Mouse (Mus musculus) Patski (cell line): ENCODE results near the gene Ajuba. TPM values are rescaled to one million over a fixed set of nuclear protein-coding genes. Genes with fewer than 3 reads are reported as not detected.

Source experiments
- ATAC-seq: fragments of 100-300 bp; one replicate; pipeline ENCODE4 v1.8.0; 2021
- CTCF ChIA-PET: fragments of 350-600 bp; sonication (Branson Sonifier 250); formaldehyde crosslinking; loops from one replicate; lab custom pipeline; 2022; ENCODE audit warnings: inconsistent platforms; lab: Charles Lee
- POLR2A ChIA-PET: fragments of 350-600 bp; sonication (Branson Sonifier 250); formaldehyde crosslinking; loops from one replicate; lab custom pipeline; 2022; ENCODE audit warnings: antibody characterized with exemption, inconsistent platforms; lab: Charles Lee
- DNase-seq: peaks from one replicate; pipeline ENCODE4 v3.0.0-alpha.2; 2011; ENCODE audit warnings: low read depth, low spot score
- H3K27me3 ChIP-seq: fragments of 371-371 bp; one replicate; pipeline ENCODE4 v1.5.1; 2021
- CTCF ChIP-seq: fragments of 100-300 bp; IDR thresholded peaks from one replicate; pipeline ENCODE4 v1.5.1; 2021
- in situ Hi-C: fragments of 300-500 bp; cut with MboI; formaldehyde crosslinking; loops from 3 replicates; pipeline ENCODE4 v1.11.1; 2018; ENCODE audit warnings: low pct_unique_long_range_greater_than_20kb, mixed read lengths
- polyA plus RNA-seq: library from polyadenylated mRNA; unstranded; gene quantifications from one replicate; pipeline ENCODE4 v1.2.3, GENCODE M21; 2021

Gene Ajuba
- polyA plus RNA-seq, 1 experiment from 2014 or later, result 91.9 TPM

DNA sequence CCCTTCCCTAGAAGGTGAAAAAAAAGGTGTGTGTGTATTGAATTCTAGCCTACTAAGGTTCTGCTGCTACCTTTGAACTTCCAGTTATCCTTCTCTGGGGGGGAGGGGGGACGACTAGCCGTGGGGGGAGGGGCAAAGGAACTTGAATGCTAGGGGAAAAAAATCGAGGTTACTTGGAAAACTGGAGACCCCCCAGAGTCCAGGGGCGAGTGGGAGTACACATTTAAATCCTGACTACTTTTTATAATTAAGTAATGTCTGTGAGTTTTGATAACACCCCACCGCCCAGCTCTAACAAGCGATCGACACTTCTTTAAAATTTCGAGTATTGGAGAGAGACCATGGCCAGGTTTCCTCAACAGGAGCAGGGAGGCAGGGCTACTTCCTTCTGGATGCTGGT, 2.3 kb downstream of the Ajuba start:
- ChIA-PET CTCF (interaction anchor here (1.4 kb wide), 1 partner anchor 47 kb away, joined by 5 read pairs; no protein-coding TSS in a partner anchor), POLR2A (no interaction called here)
- in situ Hi-C loops, result loop anchor here (10.0 kb wide), 1 partner anchor 350 kb away; no protein-coding TSS in a partner anchor
- no peak for TF ChIP-seq CTCF
- no peaks in the 10 kb centered on the region for H3K27me3 ChIP-seq
- ATAC-seq (no peak), DNase-seq (no peak)

DNA sequence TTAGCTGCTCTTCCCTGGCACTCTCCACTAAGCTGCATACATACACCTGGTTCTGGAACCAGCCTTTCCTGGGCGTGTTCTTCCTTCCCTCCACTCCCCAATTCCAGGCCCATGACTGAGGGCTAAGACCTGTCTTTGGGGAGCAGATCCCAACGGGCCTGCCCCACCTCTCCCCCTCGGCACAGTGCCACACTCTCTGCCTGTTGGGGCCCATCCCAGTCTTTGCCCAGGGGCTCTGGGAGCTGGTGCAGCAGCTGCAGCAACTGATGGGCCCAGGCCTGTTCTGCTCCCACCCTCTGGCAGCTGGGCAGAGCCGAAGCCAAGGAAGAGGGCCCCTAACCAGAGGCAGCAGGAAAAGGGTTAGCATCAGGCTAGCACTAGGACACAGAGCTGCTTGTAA, 3.1 kb downstream of the Ajuba start:
- no peak for ATAC-seq
- ChIA-PET CTCF (interaction anchor here (1.1 to 4.2 kb wide), 6 partner anchors 10 to 125 kb away, joined by 3 to 23 read pairs (median 5); partner anchors contain the start of gene Haus4), POLR2A (interaction anchor here (0.6 to 1.1 kb wide), 3 partner anchors 9 to 985 kb away, joined by 3 to 4 read pairs (median 3); no protein-coding TSS in a partner anchor)
- no peak for DNase-seq
- H3K27me3 ChIP-seq, result no peaks in the 10 kb centered on the region
- TF ChIP-seq CTCF, result no peak
- in situ Hi-C loops, result loop anchor here (10.0 kb wide), 1 partner anchor 349 kb away; no protein-coding TSS in a partner anchor

DNA sequence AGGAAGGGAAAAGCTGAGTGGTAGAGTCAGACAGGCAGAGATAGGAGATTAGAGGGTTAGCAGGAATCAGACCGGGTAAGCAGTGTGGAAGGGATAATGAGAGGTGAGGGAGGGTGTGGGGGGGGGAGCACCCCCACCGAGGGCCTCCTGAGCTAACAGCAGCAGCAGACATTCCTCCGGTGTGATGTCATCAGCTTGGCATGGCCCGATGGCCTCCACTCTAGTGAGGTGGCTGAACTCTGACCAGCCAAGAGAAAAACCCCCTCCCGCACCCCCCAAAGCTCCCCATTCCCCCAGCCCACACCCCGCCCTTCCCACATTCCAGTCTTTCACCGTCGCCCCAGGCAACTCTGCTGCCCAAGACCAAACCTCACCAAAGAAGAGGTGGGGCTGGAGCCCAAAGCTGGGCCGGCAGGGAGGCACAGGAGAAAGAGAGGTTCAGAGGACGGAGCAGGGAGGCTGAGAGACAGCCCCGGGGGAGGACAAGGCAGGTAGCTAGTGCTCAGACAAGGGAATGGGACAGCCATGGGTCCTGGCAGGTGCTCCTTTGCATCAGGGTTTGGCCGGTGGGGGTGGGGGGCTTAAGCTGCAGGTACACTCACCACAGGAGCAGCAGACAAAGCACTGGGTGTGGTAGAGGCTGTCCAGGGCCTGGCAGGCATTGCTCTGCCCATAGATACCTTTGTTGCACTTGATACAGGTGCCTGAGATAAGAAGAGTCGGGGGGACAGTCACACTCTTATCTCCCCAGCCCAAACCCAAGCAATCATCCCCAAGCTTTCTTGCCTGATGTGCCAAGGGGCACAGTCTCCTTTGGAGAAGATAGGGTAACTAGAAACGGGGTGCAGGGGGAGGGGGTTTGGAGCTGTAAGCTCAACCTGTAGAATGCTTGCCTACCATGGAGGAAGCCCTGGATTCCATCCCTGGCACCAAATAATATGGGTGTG, 4.3 kb downstream of the Ajuba start:
- CTCF ChIA-PET, result interaction anchor here (1.0 to 4.2 kb wide), 12 partner anchors 10 to 124 kb away, joined by 3 to 23 read pairs (median 4); partner anchors contain the start of gene Haus4
- ATAC-seq (peak; percentile 55), DNase-seq (peak; percentile 96)
- H3K27me3 ChIP-seq, result no peaks in the 10 kb centered on the region
- POLR2A ChIA-PET, result interaction anchor here (0.5 to 1.1 kb wide), 3 partner anchors 10 to 24 kb away, joined by 3 to 4 read pairs (median 3); no protein-coding TSS in a partner anchor
- TF ChIP-seq CTCF, result no peak
- in situ Hi-C loops, result loop anchor here (10.0 kb wide), 1 partner anchor 348 kb away; no protein-coding TSS in a partner anchor

DNA sequence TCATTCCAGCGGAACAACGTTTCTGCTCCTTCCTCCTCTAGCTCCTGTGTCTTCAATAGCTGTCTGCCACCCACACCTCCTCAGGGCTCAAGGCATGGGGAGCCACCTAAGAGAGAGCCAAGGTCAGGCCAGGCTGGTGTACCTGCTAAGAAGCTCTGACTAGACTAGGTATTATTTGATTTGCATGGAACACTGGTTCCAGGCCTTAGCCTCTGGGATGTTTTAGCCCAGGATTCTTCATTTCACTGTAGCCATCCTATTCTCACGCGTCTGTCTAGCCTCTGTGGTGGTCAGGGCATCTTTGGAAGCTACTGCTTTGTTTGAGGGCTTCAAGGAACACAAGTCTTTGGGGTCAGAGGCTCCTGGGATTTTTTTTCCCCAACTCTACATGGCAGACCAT, 5.2 kb downstream of the Ajuba start:
- no peaks in the 10 kb centered on the region for H3K27me3 ChIP-seq
- ATAC-seq, result no peak
- no peak for TF ChIP-seq CTCF
- in situ Hi-C loops, result loop anchor here (10.0 kb wide), 1 partner anchor 347 kb away; no protein-coding TSS in a partner anchor
- no peak for DNase-seq
- ChIA-PET POLR2A (interaction anchor here (1.1 kb wide), 1 partner anchor 32 kb away, joined by 3 read pairs; no protein-coding TSS in a partner anchor), CTCF (interaction anchor here (0.9 to 4.2 kb wide), 10 partner anchors 9 to 69 kb away, joined by 3 to 23 read pairs (median 4); partner anchors contain the start of gene Cdh24)

DNA sequence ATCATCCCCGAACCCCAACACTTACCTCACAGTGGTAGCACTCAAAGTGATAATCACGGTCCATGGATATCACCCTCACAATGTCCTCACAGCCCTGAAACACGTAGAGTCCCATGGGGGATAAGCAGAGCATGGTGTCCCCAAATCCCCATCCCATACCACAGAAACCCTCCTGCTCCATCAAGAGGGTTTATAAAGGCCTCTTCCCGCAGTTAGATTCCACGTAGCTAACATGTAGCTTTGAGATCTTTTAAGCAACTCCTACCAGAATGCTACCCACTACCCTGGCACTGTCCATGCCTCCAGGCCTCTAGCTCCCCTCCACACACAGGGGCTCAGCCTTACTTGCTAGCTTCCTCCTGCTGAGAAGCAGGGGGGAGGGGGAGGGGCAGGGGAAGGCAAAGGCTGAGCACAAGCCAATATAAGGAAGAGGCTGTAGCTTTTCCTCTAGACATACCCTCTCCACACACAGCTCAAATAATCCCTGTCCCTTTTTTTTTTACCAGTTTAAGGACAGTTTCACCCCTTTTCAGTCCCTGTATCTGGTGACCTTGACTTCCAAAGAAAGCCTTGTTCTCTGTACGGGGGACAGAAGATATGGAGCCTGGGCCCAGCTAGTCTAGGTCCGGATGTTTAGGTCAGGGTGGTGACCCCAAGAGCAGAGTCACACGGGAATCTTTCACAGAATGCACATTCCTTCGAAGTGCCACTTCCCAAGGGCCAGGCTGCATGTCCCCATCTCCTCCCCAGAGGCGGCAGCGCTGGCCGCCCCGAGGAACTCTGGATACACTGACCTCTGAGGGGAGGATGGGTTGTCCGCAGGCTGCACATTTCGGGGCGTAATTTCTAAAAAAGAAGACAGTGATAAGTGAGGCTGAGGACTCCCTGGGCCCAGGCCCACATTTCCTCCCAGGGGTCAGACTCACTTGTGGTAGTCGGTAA, 7.6 kb downstream of the Ajuba start:
- in situ Hi-C loops, result loop anchor here (10.0 kb wide), 1 partner anchor 345 kb away; no protein-coding TSS in a partner anchor

DNA sequence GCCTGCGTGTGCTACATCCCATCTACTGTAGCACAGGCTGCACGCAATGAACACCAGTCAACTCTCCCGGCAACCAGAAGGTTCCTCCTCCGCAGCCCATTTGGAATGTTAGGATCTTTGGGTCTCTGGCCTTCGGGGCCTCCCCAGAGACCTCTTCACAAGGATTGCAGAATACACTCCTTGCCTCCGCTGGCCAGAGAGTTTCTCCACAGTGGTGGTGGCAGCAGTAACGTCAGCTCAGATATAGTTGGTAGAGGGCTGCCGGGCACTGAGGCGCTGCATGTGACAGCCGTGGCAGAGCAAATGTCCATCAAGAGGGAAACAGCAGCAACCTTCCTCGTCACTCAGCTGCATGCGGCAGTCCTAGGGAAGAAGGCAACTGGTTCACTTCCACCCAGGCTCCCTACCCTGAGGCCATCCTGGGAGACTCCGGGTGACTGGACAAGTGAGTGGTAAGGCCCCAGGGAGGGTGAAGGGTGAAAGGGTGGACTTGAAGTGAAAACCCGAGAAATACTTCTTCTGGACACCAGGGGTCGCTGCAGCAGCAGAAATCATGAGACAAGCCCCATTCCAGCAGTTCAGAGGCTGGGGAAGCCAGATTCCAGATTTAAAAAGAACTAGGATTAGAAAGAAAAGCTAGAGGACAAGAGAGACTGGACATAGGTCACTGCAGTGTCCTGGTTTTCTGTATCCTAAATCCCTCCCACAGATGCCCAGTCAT, 8.5 kb downstream of the Ajuba start:
- in situ Hi-C loops, result no loop called here
- DNase-seq, result no peak
- CTCF ChIA-PET, result interaction anchor here (0.7 to 2.3 kb wide), 13 partner anchors 9 to 117 kb away, joined by 3 to 10 read pairs (median 4); partner anchors contain the start of genes 1700123O20Rik, 4931414P19Rik, Ajuba and Haus4
- no peaks in the 10 kb centered on the region for H3K27me3 ChIP-seq
- no peak for TF ChIP-seq CTCF
- no peak for ATAC-seq
- POLR2A ChIA-PET, result interaction anchor here (0.7 to 3.0 kb wide), 3 partner anchors 10 to 304 kb away, joined by 3 to 9 read pairs (median 4); no protein-coding TSS in a partner anchor

More for the DNA sequence above, 7.6 kb downstream of the Ajuba start:
- POLR2A ChIA-PET, result interaction anchor here (0.7 to 0.8 kb wide), 2 partner anchors 42 to 303 kb away, joined by 3 to 4 read pairs; no protein-coding TSS in a partner anchor
- ATAC-seq, result no peak
- DNase-seq, result no peak
- CTCF ChIA-PET, result interaction anchor here (0.7 to 2.3 kb wide), 13 partner anchors 8 to 116 kb away, joined by 3 to 10 read pairs (median 4); partner anchors contain the start of genes 1700123O20Rik, 4931414P19Rik, Ajuba and Haus4
- no peaks in the 10 kb centered on the region for H3K27me3 ChIP-seq
- no peak for TF ChIP-seq CTCF

DNA sequence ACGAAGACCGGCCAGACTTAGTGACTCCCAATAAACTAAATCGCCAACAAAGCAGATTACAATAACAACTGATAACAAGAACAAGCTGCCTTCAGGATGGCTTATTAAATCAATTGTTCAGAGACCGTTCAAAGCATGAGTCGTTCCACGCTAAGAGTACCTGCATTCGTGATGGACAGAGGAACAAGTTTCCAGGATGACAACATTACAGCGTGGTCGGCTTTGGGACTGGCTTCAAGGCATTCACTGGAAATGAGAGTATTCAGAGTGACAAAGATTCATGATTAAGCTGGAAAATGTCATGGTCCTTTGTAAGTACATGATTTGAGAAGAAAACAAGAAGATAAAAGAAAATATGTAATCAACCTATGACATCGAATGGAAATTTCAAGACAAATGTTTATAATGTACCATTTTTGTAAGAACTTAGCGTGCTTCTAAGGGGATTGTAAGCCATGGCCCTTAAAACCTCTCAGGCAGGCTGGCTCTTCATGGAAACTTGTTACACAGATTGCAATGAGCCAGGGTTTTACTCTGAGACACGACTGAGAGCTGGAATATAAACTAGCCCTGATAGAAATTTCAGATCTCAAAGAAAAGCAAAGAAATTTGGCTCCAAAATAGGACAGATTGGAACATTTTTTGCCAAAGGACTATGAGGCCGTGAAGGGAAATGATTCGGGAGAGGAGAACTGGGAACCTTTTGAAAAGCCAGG, 16.7 kb downstream of the Ajuba start:
- CTCF ChIA-PET, result interaction anchor here (1.5 to 1.6 kb wide), 2 partner anchors 19 to 32 kb away, joined by 4 to 8 read pairs; no protein-coding TSS in a partner anchor
- in situ Hi-C loops, result no loop called here
- H3K27me3 ChIP-seq, result no peaks in the 10 kb centered on the region
- no peak for ATAC-seq
- no peak for TF ChIP-seq CTCF
- POLR2A ChIA-PET, result interaction anchor here (1.1 kb wide), 1 partner anchor 15 kb away, joined by 4 read pairs; no protein-coding TSS in a partner anchor
- no peak for DNase-seq

DNA sequence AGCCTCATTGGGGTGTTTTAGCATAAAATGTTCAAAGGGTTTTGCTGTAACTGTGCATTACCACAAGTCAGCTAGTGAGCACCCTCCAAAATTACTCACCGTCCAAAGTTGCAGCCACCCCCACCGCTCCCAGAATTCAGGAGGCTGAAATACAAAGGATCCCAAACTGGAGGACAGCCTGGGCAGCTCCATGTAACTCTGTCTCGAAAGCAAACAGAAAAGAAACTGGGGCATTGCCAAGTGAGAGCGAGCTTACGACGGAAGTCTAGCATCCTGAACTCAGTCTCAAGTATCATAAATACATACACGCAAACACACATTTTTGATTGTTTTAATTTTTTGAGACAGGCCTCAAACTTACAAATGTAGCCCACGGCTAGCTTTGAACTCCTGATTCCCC, 20.0 kb downstream of the Ajuba start:
- no peak for DNase-seq
- in situ Hi-C loops, result no loop called here
- no peak for TF ChIP-seq CTCF
- ChIA-PET POLR2A (no interaction called here), CTCF (interaction anchor here (1.1 to 3.2 kb wide), 4 partner anchors 12 to 84 kb away, joined by 3 to 9 read pairs (median 5); partner anchors contain the start of gene Cdh24)
- no peak for ATAC-seq
- no peaks in the 10 kb centered on the region for H3K27me3 ChIP-seq
